Mouse (Mus musculus) gonadal fat pad, adult 2 months (tissue): ENCODE results near the gene Pax6. TPM values are rescaled to one million over a fixed set of nuclear protein-coding genes. Genes with fewer than 3 reads are reported as not detected.

ENCODE experiments used
- DNase-seq: peaks from one replicate; pipeline ENCODE4 v3.0.0-alpha.2; 2012; ENCODE audit warnings: low read depth
- polyA plus RNA-seq: library from polyadenylated mRNA; depleted of rRNA; stranded (reverse); fragments of >200 nt; gene quantifications from 2 replicates; pipeline ENCODE4 v1.2.3, GENCODE M21; 2012; rRNA removed

The Pax6 gene
- polyA plus RNA-seq, 1 experiment = not detected

- no peak for DNase-seq
Observed at GRCm38 (mm10) chr2:105726657-105727056, 58.0 kb downstream of the Pax6 start.

GRCm38 (mm10) chr2:105730704-105731103 is 62.0 kb downstream of the Pax6 start:
- no peak for DNase-seq

GRCm38 (mm10) chr2:105736166-105736565 is 67.5 kb downstream of the Pax6 start:
- no peak for DNase-seq

- DNase-seq = no peak
Observed at GRCm38 (mm10) chr2:105746896-105747295, 78.2 kb downstream of the Pax6 start.

Other genes with a start within 250 kb of the Pax6 start
- gene Elp4, start 235.7 kb downstream of the Pax6 start, polyA plus RNA-seq = 3.8 and 4.1 TPM in 2 replicates
- 17.8 and 22.3 TPM in 2 replicates for gene Immp1l, start 235.7 kb downstream of the Pax6 start, polyA plus RNA-seq